Mouse (Mus musculus) hindbrain, embryonic 16.5 days (tissue): ENCODE results near the gene Rnf150. TPM values are rescaled to one million over a fixed set of nuclear protein-coding genes. Genes with fewer than 3 reads are reported as not detected.

Experiments
- ATAC-seq: fragments of 200-750 bp; cut with Nextera tagmentation; 2 replicates; pipeline ENCODE4 v1.8.0; 2017; ENCODE audit warnings: moderate TSS enrichment, moderate library complexity
- H3K27ac ChIP-seq: fragments of 300-500 bp; sonication (generic); 2 replicates; pipeline ENCODE4 v1.5.1; 2014; ENCODE audit warnings: low read depth, mild to moderate bottlenecking, control low read depth, low read length, moderate library complexity
- H3K27me3 ChIP-seq: fragments of 300-500 bp; sonication (generic); replicated peaks from 2 replicates; pipeline ENCODE4 v1.6.1; 2014; ENCODE audit warnings: low read length; ENCODE audit not compliant: control insufficient read depth, insufficient read depth
- H3K36me3 ChIP-seq: fragments of 300-500 bp; sonication (generic); 2 replicates; pipeline ENCODE4 v1.6.1; 2014; ENCODE audit warnings: mild to moderate bottlenecking, low read length, moderate library complexity, mixed read lengths; ENCODE audit not compliant: control insufficient read depth, insufficient read depth
- H3K4me1 ChIP-seq: fragments of 300-500 bp; sonication (generic); 2 replicates; pipeline ENCODE4 v1.6.1; 2014; ENCODE audit warnings: low read depth, low read length; ENCODE audit not compliant: control insufficient read depth, insufficient read depth
- H3K4me2 ChIP-seq: fragments of 300-500 bp; sonication (generic); 2 replicates; pipeline ENCODE4 v1.6.1; 2014; ENCODE audit warnings: mild to moderate bottlenecking, low read length, control low read depth, moderate library complexity
- H3K4me3 ChIP-seq: fragments of 300-500 bp; sonication (generic); 2 replicates; pipeline ENCODE4 v1.5.1; 2014; ENCODE audit warnings: mild to moderate bottlenecking, low read length, control low read depth, moderate library complexity
- H3K9ac ChIP-seq: fragments of 300-500 bp; sonication (generic); 2 replicates; pipeline ENCODE4 v1.6.1; 2014; ENCODE audit warnings: low read depth, mild to moderate bottlenecking, control low read depth, low read length, moderate library complexity
- H3K9me3 ChIP-seq: fragments of 300-500 bp; sonication (generic); 2 replicates; pipeline ENCODE4 v1.6.1; 2014; ENCODE audit warnings: mild to moderate bottlenecking, low read length, moderate library complexity; ENCODE audit not compliant: control insufficient read depth
- WGBS: fragments of 180-500 bp; shearing (Covaris S2); extraction: QIAGEN DNeasy Blood & Tissue Kit; methylation state at CpG from one replicate; pipeline ENCODE4 v1.1.7; 2014; 5-methylcytosine and 5-hydroxymethylcytosine counted together
- polyA plus RNA-seq: library from polyadenylated mRNA; unstranded; fragments of >200 nt; fragmentation: Nextera tagmentation; extraction: Ambion mirVana; gene quantifications from 2 replicates; pipeline ENCODE4 v1.2.1, GENCODE M21; 2015

Rnf150 gene
- polyA plus RNA-seq, 1 experiment from 2014 or later = 2.1 TPM

- Histone ChIP-seq H3K9ac (no peak overlapping the region), H3K9me3 (no peaks in the 10 kb centered on the region), H3K4me3 (no peak overlapping the region), H3K27ac (no peak overlapping the region), H3K36me3 (no peaks in the 10 kb centered on the region), H3K4me2 (no peak overlapping the region), H3K4me1 (no peaks in the 10 kb centered on the region), H3K27me3 (no peaks in the 10 kb centered on the region)
- no peak for ATAC-seq
- 76% methylated on average over 2 of the region's 2 CpGs for WGBS
These were observed 148.1 kb downstream of the Rnf150 start for GRCm38 (mm10) chr8:83011286-83011685.

- Histone ChIP-seq H3K27me3 (no peaks in the 10 kb centered on the region), H3K36me3 (no peaks in the 10 kb centered on the region), H3K4me1 (no peaks in the 10 kb centered on the region), H3K9ac (no peak overlapping the region), H3K27ac (no peak overlapping the region), H3K4me2 (no peak overlapping the region), H3K4me3 (no peak overlapping the region), H3K9me3 (no peaks in the 10 kb centered on the region)
- WGBS = 44% methylated on average over 5 of the region's 5 CpGs
- ATAC-seq = no peak
These were observed 148.6 kb downstream of the Rnf150 start for GRCm38 (mm10) chr8:83011758-83012157.

- no peak overlapping the region for H3K4me2 ChIP-seq
- H3K27ac ChIP-seq = no peak overlapping the region
- WGBS = 75% methylated on average over 2 of the region's 2 CpGs
- H3K36me3 ChIP-seq = no peaks in the 10 kb centered on the region
- H3K9me3 ChIP-seq = no peaks in the 10 kb centered on the region
- H3K4me3 ChIP-seq = no peak overlapping the region
- no peak for ATAC-seq
- no peaks in the 10 kb centered on the region for H3K27me3 ChIP-seq
- no peaks in the 10 kb centered on the region for H3K4me1 ChIP-seq
- no peak overlapping the region for H3K9ac ChIP-seq
These were observed 165.1 kb downstream of the Rnf150 start for GRCm38 (mm10) chr8:83028211-83028610.

GRCm38 (mm10) chr8:83032800-83033199, 169.6 kb downstream of the Rnf150 start:
- no peak overlapping the region for H3K27ac ChIP-seq
- no peak overlapping the region for H3K4me2 ChIP-seq
- H3K4me1 ChIP-seq = no peaks in the 10 kb centered on the region
- ATAC-seq = peak; percentile 54; the same call in 1 of the 2 replicates
- H3K27me3 ChIP-seq = no peaks in the 10 kb centered on the region
- no peak overlapping the region for H3K4me3 ChIP-seq
- no peak overlapping the region for H3K9ac ChIP-seq
- no peaks in the 10 kb centered on the region for H3K9me3 ChIP-seq
- 60% methylated on average over 7 of the region's 7 CpGs for WGBS
- 0 out of 2 replicates have a peak, but pooled peaks cover under 1% of the 10 kb centered on the region for H3K36me3 ChIP-seq

GRCm38 (mm10) chr8:83035141-83035540, 172.0 kb downstream of the Rnf150 start:
- 95% methylated on average over 5 of the region's 5 CpGs for WGBS
- H3K4me3 ChIP-seq = no peak overlapping the region

GRCm38 (mm10) chr8:83036521-83037166, 173.5 kb downstream of the Rnf150 start:
- H3K27me3 ChIP-seq = no peaks in the 10 kb centered on the region
- H3K4me1 ChIP-seq = no peaks in the 10 kb centered on the region
- no peak overlapping the region for H3K4me2 ChIP-seq
- ATAC-seq = no peak
- H3K9ac ChIP-seq = no peak overlapping the region
- 84% methylated on average over 3 of the region's 3 CpGs for WGBS
- H3K9me3 ChIP-seq = no peaks in the 10 kb centered on the region
- H3K27ac ChIP-seq = no peak overlapping the region
- no peak overlapping the region for H3K4me3 ChIP-seq
- H3K36me3 ChIP-seq = 0 out of 2 replicates have a peak, but pooled peaks cover 3% of the 10 kb centered on the region

More at GRCm38 (mm10) chr8:83035141-83035540, 172.0 kb downstream of the Rnf150 start:
- H3K9me3 ChIP-seq = no peaks in the 10 kb centered on the region
- H3K36me3 ChIP-seq = 0 out of 2 replicates have a peak, but pooled peaks cover 3% of the 10 kb centered on the region
- H3K9ac ChIP-seq = no peak overlapping the region
- H3K4me1 ChIP-seq = no peaks in the 10 kb centered on the region
- H3K4me2 ChIP-seq = no peak overlapping the region
- H3K27ac ChIP-seq = no peak overlapping the region
- ATAC-seq = no peak
- H3K27me3 ChIP-seq = no peaks in the 10 kb centered on the region

GRCm38 (mm10) chr8:83037321-83037720, 174.2 kb downstream of the Rnf150 start:
- H3K9ac ChIP-seq = no peak overlapping the region
- no peak for ATAC-seq
- H3K9me3 ChIP-seq = no peaks in the 10 kb centered on the region
- H3K27ac ChIP-seq = no peak overlapping the region
- no peak overlapping the region for H3K4me2 ChIP-seq
- 86% methylated on average over 1 of the region's 1 CpGs for WGBS
- 0 out of 2 replicates have a peak, but pooled peaks cover 3% of the 10 kb centered on the region for H3K36me3 ChIP-seq
- H3K4me3 ChIP-seq = no peak overlapping the region
- H3K4me1 ChIP-seq = no peaks in the 10 kb centered on the region
- H3K27me3 ChIP-seq = no peaks in the 10 kb centered on the region

- Histone ChIP-seq H3K4me3 (no peak overlapping the region), H3K27ac (no peak overlapping the region), H3K9ac (no peak overlapping the region), H3K4me1 (no peaks in the 10 kb centered on the region), H3K36me3 (0 out of 2 replicates have a peak, but pooled peaks cover 3% of the 10 kb centered on the region), H3K27me3 (no peaks in the 10 kb centered on the region), H3K4me2 (no peak overlapping the region), H3K9me3 (no peaks in the 10 kb centered on the region)
- no peak for ATAC-seq
- 71% methylated on average over 10 of the region's 10 CpGs for WGBS
These were observed 175.4 kb downstream of the Rnf150 start for GRCm38 (mm10) chr8:83038575-83038974.

GRCm38 (mm10) chr8:83041440-83041839, 178.3 kb downstream of the Rnf150 start:
- Histone ChIP-seq H3K36me3 (0 out of 2 replicates have a peak, but pooled peaks cover 3% of the 10 kb centered on the region), H3K27ac (no peak overlapping the region), H3K27me3 (no peaks in the 10 kb centered on the region), H3K4me2 (no peak overlapping the region), H3K4me1 (no peaks in the 10 kb centered on the region), H3K4me3 (no peak overlapping the region), H3K9me3 (no peaks in the 10 kb centered on the region), H3K9ac (no peak overlapping the region)
- no peak for ATAC-seq
- 81% methylated on average over 4 of the region's 4 CpGs for WGBS
